Mouse (Mus musculus) stomach, embryonic 15.5 days (tissue): ENCODE measurements around the gene Mvb12a. TPM values are rescaled to one million over a fixed set of nuclear protein-coding genes. Genes with fewer than 3 reads are reported as not detected.

Experiments
- polyA plus RNA-seq: library from polyadenylated mRNA; unstranded; fragments of >200 nt; fragmentation: Nextera tagmentation; extraction: Ambion mirVana; gene quantifications from 2 replicates; pipeline ENCODE4 v1.2.1, GENCODE M21; 2015

Mvb12a gene
- polyA plus RNA-seq, 1 experiment from 2014 or later: 97.6 TPM

Other genes starting within 250 kb of the Mvb12a start
- gene Use1, start 176.1 kb upstream of the Mvb12a start, polyA plus RNA-seq: 87.4 and 88.8 TPM in 2 replicates
- gene Ocel1, start 171.6 kb upstream of the Mvb12a start, polyA plus RNA-seq: 8.0 TPM in 2 replicates
- gene Nr2f6, start 161.0 kb upstream of the Mvb12a start, polyA plus RNA-seq: 80.9 and 81.8 TPM in 2 replicates
- 10.8 and 10.9 TPM in 2 replicates for gene Ushbp1, start 147.1 kb upstream of the Mvb12a start, polyA plus RNA-seq
- gene Babam1, start 146.1 kb upstream of the Mvb12a start, polyA plus RNA-seq: 92.2 and 98.2 TPM in 2 replicates
- gene Ankle1, start 136.9 kb upstream of the Mvb12a start, polyA plus RNA-seq: 42.3 and 46.2 TPM in 2 replicates
- 42.0 and 44.0 TPM in 2 replicates for gene Abhd8, start 79.3 kb upstream of the Mvb12a start, polyA plus RNA-seq
- 154 and 164 TPM in 2 replicates for gene Mrpl34, start 78.0 kb upstream of the Mvb12a start, polyA plus RNA-seq
- gene Dda1, start 73.7 kb upstream of the Mvb12a start, polyA plus RNA-seq: 90.2 and 92.4 TPM in 2 replicates
- 1.5 and 1.8 TPM in 2 replicates for gene Ano8, start 57.0 kb upstream of the Mvb12a start, polyA plus RNA-seq
- gene Gtpbp3, start 54.8 kb upstream of the Mvb12a start, polyA plus RNA-seq: 14.6 and 16.1 TPM in 2 replicates
- 84.8 and 90.0 TPM in 2 replicates for gene Plvap, start 31.2 kb upstream of the Mvb12a start, polyA plus RNA-seq
- 0.27 and 0.49 TPM in 2 replicates for gene Ccdc194, start 17.2 kb upstream of the Mvb12a start, polyA plus RNA-seq
- gene Bst2, start 5.5 kb upstream of the Mvb12a start, polyA plus RNA-seq: 52.3 and 53.9 TPM in 2 replicates
- gene Tmem221, start 15.9 kb downstream of the Mvb12a start, polyA plus RNA-seq: 4.0 and 7.1 TPM in 2 replicates
- gene Nxnl1, start 23.7 kb downstream of the Mvb12a start, polyA plus RNA-seq: 0.08 and 0.15 TPM in 2 replicates
- 37.1 and 38.8 TPM in 2 replicates for gene Slc27a1, start 26.0 kb downstream of the Mvb12a start, polyA plus RNA-seq
- gene Pgls, start 49.3 kb downstream of the Mvb12a start, polyA plus RNA-seq: 238 and 243 TPM in 2 replicates
- 4.3 and 4.7 TPM in 2 replicates for gene Fam129c, start 54.7 kb downstream of the Mvb12a start, polyA plus RNA-seq
- gene Colgalt1, start 68.1 kb downstream of the Mvb12a start, polyA plus RNA-seq: 70.6 and 75.1 TPM in 2 replicates
- 1.1 TPM in 2 replicates for gene Unc13a, start 128.8 kb downstream of the Mvb12a start, polyA plus RNA-seq
- 9.1 and 9.6 TPM in 2 replicates for gene Jak3, start 133.4 kb downstream of the Mvb12a start, polyA plus RNA-seq
- gene Insl3, start 146.3 kb downstream of the Mvb12a start, polyA plus RNA-seq: 1.4 and 2.0 TPM in 2 replicates
- gene B3gnt3, start 158.9 kb downstream of the Mvb12a start, polyA plus RNA-seq: 10.4 and 12.2 TPM in 2 replicates
- 7.6 and 8.3 TPM in 2 replicates for gene Fcho1, start 182.8 kb downstream of the Mvb12a start, polyA plus RNA-seq